Mouse (Mus musculus): ENCODE data around the gene Mon1a. TPM values are rescaled to one million over a fixed set of nuclear protein-coding genes. Genes with fewer than 3 reads are reported as not detected.

The Mon1a gene
- 42.1 and 43.0 TPM in 2 replicates for polyA plus RNA-seq (2012; rRNA removed)

DNA sequence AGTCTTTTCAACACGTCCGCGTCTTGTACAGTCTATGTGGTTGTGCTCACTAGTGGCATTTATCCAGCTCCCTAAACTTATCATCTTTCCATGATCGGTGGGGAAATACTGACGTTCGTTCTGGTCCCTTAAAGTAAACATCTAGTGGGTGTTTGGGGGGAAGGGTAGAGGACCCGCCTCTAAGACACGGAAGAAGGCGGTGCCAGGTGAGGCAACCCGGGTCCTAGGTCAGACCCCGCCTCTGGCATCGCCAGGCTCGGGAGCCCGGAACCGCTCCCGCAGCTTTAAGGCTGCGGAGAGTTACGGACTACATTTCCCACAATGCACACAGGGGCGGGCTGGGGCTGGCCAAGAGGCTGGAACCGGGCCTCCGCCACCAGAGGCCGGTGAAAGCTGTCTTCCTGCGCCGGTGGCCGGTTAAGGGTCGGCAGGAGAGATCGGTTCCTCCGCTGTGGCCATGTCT lies at the start of gene Mon1a:
Gene Mon1a (plus strand): TSS at position 348 of the 463 bp plus-strand sequence.

DNA sequence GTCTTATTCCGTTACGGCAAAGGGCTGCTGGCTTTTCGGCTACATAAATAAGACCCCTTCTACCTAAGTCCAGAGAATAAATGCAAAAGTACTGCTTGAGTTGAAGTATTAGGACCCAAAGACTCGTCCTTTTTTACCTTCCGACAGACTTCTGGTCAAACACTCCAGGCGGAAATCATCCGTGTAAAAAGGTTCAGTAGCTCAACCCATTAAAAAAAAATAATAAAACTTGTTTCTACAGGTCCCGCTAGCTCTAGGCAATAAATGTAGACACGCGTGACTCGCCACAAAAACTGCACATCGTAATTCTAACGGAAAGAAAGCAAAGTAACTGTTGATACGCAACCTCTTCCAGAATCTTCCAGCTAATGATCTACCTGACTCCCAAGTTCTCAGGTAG lies 14.8 kb upstream of the Mon1a start, which contains the start of gene Rbm6:
Gene Rbm6 (minus strand): TSS at position 101 of the 400 bp plus-strand sequence.

DNA sequence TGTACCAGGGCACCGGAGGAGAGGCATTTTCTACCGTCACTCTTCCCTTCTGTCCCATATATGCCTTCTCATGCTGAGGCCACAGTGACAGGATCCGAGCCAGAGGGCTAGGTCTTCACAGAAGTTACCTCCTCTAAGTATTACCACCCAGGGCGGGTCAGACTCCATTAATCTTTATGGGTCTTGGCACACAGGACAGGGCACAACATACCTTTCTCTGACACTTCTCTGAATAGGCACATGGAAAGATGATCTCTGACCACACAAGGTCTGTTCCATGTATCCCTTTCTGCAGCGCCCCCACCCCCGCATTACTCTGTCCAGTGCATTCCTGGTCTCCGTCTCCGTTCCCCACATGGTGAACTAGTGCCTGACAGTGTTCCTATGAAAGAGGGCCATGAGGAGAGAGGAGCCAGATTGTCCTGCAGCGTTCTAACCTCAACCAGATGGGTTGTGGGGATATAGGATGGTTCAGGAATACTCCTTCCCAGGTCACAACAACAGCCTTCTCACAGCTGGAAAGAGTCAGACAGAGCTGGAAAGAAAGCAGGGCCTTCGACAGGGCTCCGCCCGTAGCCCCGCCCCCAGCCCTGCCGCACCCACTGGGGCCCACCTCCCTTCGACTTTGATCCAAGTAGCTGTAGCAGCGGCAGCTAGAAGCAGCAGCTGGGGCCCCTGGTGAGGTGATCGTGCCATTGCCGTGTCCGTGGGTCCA lies 18.5 kb downstream of the Mon1a start, which contains the start of gene Mst1r:
Gene Mst1r (plus strand): TSS at position 622 of the 715 bp plus-strand sequence.

DNA sequence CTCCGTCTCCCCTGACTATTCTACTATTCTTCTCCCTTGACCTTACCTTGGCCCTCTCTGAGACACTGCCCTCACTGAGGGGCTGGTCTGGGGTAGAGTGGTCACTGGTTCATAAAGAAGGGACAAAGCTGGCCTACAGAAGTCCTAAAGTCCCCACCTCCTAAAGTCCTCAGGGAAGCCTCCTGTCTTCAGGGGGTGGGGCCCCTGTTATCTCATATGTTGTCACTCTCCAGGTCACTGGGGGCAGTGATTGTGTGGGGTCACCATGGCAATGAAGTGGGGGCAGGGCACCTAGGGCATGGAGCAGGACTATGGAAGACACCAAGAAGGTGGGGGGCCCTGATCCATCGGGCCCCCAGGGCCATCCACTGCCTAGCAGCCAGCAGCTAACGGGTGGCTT lies 40.2 kb downstream of the Mon1a start, which contains the start of gene Actl11:
Gene Actl11 (plus strand): TSS at position 301 of the 400 bp plus-strand sequence.

DNA sequence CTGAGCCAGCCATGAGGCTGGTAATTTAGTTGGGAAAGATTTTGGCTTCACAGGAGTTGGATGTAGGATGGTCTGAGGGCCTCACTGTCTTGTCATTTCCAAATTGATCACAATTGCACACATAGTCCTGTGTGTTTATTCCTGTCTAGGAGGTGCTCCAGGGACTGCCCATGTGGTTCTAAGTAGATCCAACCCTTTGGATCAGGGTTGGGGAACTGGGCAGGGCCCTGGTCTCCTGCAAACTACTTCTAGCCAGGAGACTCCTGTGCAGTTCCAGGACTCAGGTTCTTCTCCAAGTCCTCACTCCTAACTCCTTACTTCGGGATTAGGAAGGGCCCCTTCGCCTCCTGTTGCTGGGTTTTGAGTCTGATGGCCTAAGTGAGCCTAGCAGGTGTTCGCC lies 47.4 kb downstream of the Mon1a start, which contains the start of gene Camkv:
Gene Camkv (plus strand): TSS at position 301 of the 400 bp plus-strand sequence.

DNA sequence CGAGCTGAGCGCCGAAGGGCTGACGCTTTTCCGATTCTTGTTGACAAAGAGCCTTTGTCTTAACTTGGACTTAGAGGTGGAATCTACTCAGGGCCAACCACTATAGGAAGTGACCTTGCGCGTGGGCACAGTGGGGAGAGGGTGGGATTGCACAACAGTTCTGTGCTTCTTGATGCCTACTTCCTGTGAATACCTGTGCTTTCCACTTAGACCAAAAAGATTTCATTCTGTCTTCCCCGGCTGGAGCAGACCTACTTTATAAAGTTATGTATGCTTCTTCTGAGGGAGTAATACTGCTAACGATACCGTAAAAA lies 61.9 kb downstream of the Mon1a start, which contains the start of gene Traip:
Gene Traip (plus strand): TSS at position 215 of the 314 bp plus-strand sequence.

Other genes with a start within 250 kb of the Mon1a start
- gene Slc38a3, start 218.6 kb upstream of the Mon1a start, polyA plus RNA-seq (2012; rRNA removed), result 286 and 357 TPM in 2 replicates
- gene Gnat1, start 208.4 kb upstream of the Mon1a start, polyA plus RNA-seq (2012; rRNA removed), result 0.17 and 0.21 TPM in 2 replicates
- gene Sema3f, start 177.7 kb upstream of the Mon1a start, polyA plus RNA-seq (2012; rRNA removed), result 123 and 153 TPM in 2 replicates
- gene Rbm5, start 117.2 kb upstream of the Mon1a start, polyA plus RNA-seq (2012; rRNA removed), result 69.0 and 96.6 TPM in 2 replicates
- gene Rbm6, start 14.9 kb upstream of the Mon1a start, polyA plus RNA-seq (2012; rRNA removed), result 16.1 and 17.1 TPM in 2 replicates
- 48.6 and 48.9 TPM in 2 replicates for gene Mst1r, start 18.7 kb downstream of the Mon1a start, polyA plus RNA-seq (2012; rRNA removed)
- not detected in 2 replicates for gene Actl11, start 40.3 kb downstream of the Mon1a start, polyA plus RNA-seq (2012; rRNA removed)
- 0.30 and 0.47 TPM in 2 replicates for gene Camkv, start 47.5 kb downstream of the Mon1a start, polyA plus RNA-seq (2012; rRNA removed)
- gene Traip, start 62.0 kb downstream of the Mon1a start, polyA plus RNA-seq (2012; rRNA removed), result 1.5 and 3.1 TPM in 2 replicates
- gene Uba7, start 87.4 kb downstream of the Mon1a start, polyA plus RNA-seq (2012; rRNA removed), result 58.8 and 64.4 TPM in 2 replicates
- 2.7 TPM in 2 replicates for gene Gm20661, start 94.9 kb downstream of the Mon1a start, polyA plus RNA-seq (2012; rRNA removed)
- gene Inka1, start 97.7 kb downstream of the Mon1a start, polyA plus RNA-seq (2012; rRNA removed), result 21.3 and 24.2 TPM in 2 replicates
- 99.9 and 106 TPM in 2 replicates for gene Cdhr4, start 104.3 kb downstream of the Mon1a start, polyA plus RNA-seq (2012; rRNA removed)
- gene Gm20662, start 108.2 kb downstream of the Mon1a start, polyA plus RNA-seq (2012; rRNA removed), result 6.8 and 10.1 TPM in 2 replicates
- 209 and 244 TPM in 2 replicates for gene Ip6k1, start 114.3 kb downstream of the Mon1a start, polyA plus RNA-seq (2012; rRNA removed)
- gene Gmppb, start 161.1 kb downstream of the Mon1a start, polyA plus RNA-seq (2012; rRNA removed), result 21.7 and 28.2 TPM in 2 replicates
- gene Amigo3, start 165.0 kb downstream of the Mon1a start, polyA plus RNA-seq (2012; rRNA removed), result 6.8 and 8.7 TPM in 2 replicates
- 0.25 and 0.45 TPM in 2 replicates for gene Mst1, start 192.3 kb downstream of the Mon1a start, polyA plus RNA-seq (2012; rRNA removed)
- 113 and 122 TPM in 2 replicates for gene Rnf123, start 195.2 kb downstream of the Mon1a start, polyA plus RNA-seq (2012; rRNA removed)
- 90.7 and 116 TPM in 2 replicates for gene Apeh, start 206.5 kb downstream of the Mon1a start, polyA plus RNA-seq (2012; rRNA removed)

Measured in ovary, adult 2 months (tissue).